Mouse (Mus musculus): ENCODE data around the gene Gsto2.

GRCm38 (mm10) chr19:47918455-47919101 is 53.2 kb downstream of the Gsto2 start:
- TF ChIP-seq CTCF (IDR thresholded peaks at IDR 0.05; ENCODE audit: extremely low read depth, insufficient read length, insufficient replicate concordance, low read depth, low read length), result no peak
- no peak for TF ChIP-seq POLR2A (IDR thresholded peaks at IDR 0.05; ENCODE audit: low read depth, low read length)
